Mouse (Mus musculus) neural tube, embryonic 11.5 days (tissue): ENCODE data around the gene Prkn. TPM values are rescaled to one million over a fixed set of nuclear protein-coding genes. Genes with fewer than 3 reads are reported as not detected.
A peak's percentile ranks its signal among the peaks of the same experiment; 100 is the strongest.

Experiments
- ATAC-seq: fragments of 200-750 bp; cut with Nextera tagmentation; 2 replicates; pipeline ENCODE4 v1.8.0; 2017; ENCODE audit warnings: moderate number of reproducible peaks, mild to moderate bottlenecking, moderate TSS enrichment, moderate library complexity; ENCODE audit not compliant: insufficient read depth, low FRiP score, low TSS enrichment
- DNase-seq: peaks from one replicate; pipeline ENCODE4 v3.0.0-alpha.2; 2015; ENCODE audit warnings: low spot score
- H3K27ac ChIP-seq: fragments of 300-500 bp; sonication (generic); 2 replicates; pipeline ENCODE4 v1.5.1; 2014; ENCODE audit warnings: low read depth, mild to moderate bottlenecking, low read length
- H3K27me3 ChIP-seq: fragments of 300-500 bp; sonication (generic); 2 replicates; pipeline ENCODE4 v1.6.1; 2014; ENCODE audit warnings: mild to moderate bottlenecking, low read length, mixed read lengths; ENCODE audit not compliant: control insufficient read depth, insufficient read depth
- H3K36me3 ChIP-seq: fragments of 300-500 bp; sonication (generic); 2 replicates; pipeline ENCODE4 v1.6.1; 2014; ENCODE audit warnings: mild to moderate bottlenecking, low read length, moderate library complexity, mixed read lengths; ENCODE audit not compliant: control insufficient read depth, insufficient read depth
- H3K4me1 ChIP-seq: fragments of 300-500 bp; sonication (generic); 2 replicates; pipeline ENCODE4 v1.6.1; 2014; ENCODE audit warnings: low read length, mixed read lengths; ENCODE audit not compliant: control insufficient read depth, insufficient read depth
- H3K4me2 ChIP-seq: fragments of 300-500 bp; sonication (generic); 2 replicates; pipeline ENCODE4 v1.6.1; 2014; ENCODE audit warnings: low read depth, mild to moderate bottlenecking, moderate library complexity
- H3K4me3 ChIP-seq: fragments of 300-500 bp; sonication (generic); 2 replicates; pipeline ENCODE4 v1.5.1; 2014; ENCODE audit warnings: low read depth, low read length
- H3K9ac ChIP-seq: fragments of 300-500 bp; sonication (generic); 2 replicates; pipeline ENCODE4 v1.6.1; 2014; ENCODE audit warnings: mild to moderate bottlenecking, low read length
- H3K9me3 ChIP-seq: fragments of 300-500 bp; sonication (generic); 2 replicates; pipeline ENCODE4 v1.6.1; 2016; ENCODE audit warnings: low read length; ENCODE audit not compliant: control insufficient read depth
- WGBS: fragments of 180-500 bp; shearing (Covaris S2); extraction: QIAGEN DNeasy Blood & Tissue Kit; methylation state at CpG from one replicate; pipeline ENCODE4 v1.1.7; 2014; 5-methylcytosine and 5-hydroxymethylcytosine counted together
- polyA plus RNA-seq: library from polyadenylated mRNA; unstranded; fragments of >200 nt; fragmentation: Nextera tagmentation; extraction: Ambion mirVana; gene quantifications from 2 replicates; pipeline ENCODE4 v1.2.1, GENCODE M21; 2014

The Prkn gene
- polyA plus RNA-seq, 1 experiment from 2014 or later: 1.4 TPM

DNA sequence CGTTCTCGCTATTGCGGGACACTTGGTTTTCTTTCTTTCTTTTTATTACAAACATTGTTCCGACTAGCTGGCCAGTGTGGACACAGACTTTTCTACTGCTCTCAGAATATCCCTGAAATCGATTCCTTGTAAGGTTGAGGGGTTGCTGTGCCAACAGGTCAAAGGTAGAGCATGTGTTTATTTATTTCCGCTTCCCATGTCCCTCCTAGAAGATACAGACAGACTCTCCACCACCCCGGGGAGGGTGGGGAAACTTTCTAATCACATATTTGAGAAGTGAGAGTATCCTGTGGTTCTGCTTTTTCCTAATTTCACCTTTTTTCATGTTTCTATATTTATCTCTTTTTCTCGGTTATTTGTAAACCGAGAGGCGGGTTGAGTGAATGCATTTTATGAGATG is 797.5 kb downstream of the Prkn start:
- Histone ChIP-seq H3K4me2 (no peak overlapping the region), H3K9me3 (no peaks in the 10 kb centered on the region), H3K36me3 (no peaks in the 10 kb centered on the region), H3K4me1 (no peaks in the 10 kb centered on the region), H3K9ac (no peak overlapping the region), H3K27ac (no peak overlapping the region), H3K27me3 (no peaks in the 10 kb centered on the region), H3K4me3 (no peak overlapping the region)
- DNase-seq: no peak
- WGBS: 87% methylated on average over 10 of the region's 10 CpGs
- no peak for ATAC-seq

DNA sequence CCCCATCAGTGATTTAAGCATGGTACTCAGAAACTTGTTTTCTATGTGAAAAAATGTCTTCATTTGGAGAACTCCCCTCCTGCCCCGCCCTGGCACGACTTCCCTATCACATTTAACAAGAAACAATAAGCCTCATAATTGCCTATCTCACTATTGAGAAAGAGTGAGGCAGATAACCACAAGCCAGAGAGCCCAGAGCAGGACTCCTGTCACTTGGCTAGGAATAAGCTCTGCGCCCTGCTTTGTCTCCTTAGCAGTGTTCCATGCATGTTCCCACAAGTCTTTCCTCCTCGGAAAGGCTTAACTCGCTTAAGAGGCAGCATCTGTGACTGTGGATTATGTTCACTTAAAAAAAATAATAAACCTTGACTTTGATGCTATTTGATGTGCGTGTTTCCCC is 798.3 kb downstream of the Prkn start:
- no peak overlapping the region for H3K4me2 ChIP-seq
- no peak overlapping the region for H3K9ac ChIP-seq
- whole genome bisulfite sequencing: 92% methylated on average over 6 of the region's 6 CpGs
- H3K36me3 ChIP-seq: no peaks in the 10 kb centered on the region
- H3K4me3 ChIP-seq: no peak overlapping the region
- no peaks in the 10 kb centered on the region for H3K27me3 ChIP-seq
- no peaks in the 10 kb centered on the region for H3K9me3 ChIP-seq
- no peaks in the 10 kb centered on the region for H3K4me1 ChIP-seq
- DNase-seq: no peak
- no peak overlapping the region for H3K27ac ChIP-seq
- no peak for ATAC-seq

DNA sequence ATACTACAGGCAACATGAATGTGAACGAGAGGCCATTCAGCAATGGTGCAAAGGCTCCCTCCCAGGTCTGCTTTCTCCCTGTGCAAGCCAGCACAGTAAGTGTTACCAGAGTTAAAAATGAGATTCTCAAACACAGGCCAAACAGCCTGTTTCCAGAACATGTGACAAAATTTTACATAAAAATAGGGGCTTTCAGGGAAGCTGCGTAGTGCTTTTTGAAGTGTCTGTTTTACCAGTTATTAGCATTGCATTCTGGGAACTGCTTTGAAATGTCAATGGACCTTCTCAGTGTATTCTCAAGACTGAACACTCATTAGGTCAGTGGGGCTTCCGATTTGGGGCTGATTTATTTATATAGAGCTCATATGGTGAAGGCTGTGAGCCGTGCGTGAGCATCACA is 799.6 kb downstream of the Prkn start:
- Histone ChIP-seq H3K4me2 (no peak overlapping the region), H3K27me3 (no peaks in the 10 kb centered on the region), H3K9ac (no peak overlapping the region), H3K36me3 (no peaks in the 10 kb centered on the region), H3K9me3 (no peaks in the 10 kb centered on the region), H3K4me1 (no peaks in the 10 kb centered on the region), H3K27ac (no peak overlapping the region), H3K4me3 (no peak overlapping the region)
- WGBS: 78% methylated on average over 5 of the region's 5 CpGs
- no peak for ATAC-seq
- no peak for DNase-seq

DNA sequence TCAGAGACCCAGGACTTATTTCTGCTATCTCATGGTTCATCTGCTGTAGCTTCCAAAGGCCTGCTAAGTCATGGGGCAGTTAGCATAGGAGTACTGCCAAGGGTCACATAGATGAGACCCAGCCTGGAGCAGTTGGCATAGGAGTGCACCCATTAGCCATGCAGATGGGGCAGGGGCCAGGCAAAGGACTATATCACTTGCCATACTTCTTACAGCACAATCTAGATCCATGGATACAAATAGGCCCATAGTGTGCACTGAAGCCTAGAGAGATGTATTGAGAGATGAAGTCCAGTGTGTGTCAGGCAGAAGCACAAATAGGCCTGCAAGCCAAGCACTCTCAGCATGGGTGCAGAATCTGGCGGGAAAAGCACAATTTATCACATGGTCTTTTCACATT is 802.1 kb downstream of the Prkn start:
- DNase-seq: no peak
- no peaks in the 10 kb centered on the region for H3K36me3 ChIP-seq
- H3K9me3 ChIP-seq: no peaks in the 10 kb centered on the region
- no peak for ATAC-seq
- no peaks in the 10 kb centered on the region for H3K27me3 ChIP-seq
- H3K27ac ChIP-seq: no peak overlapping the region
- 50% methylated on average over 1 of the region's 1 CpGs for WGBS
- no peaks in the 10 kb centered on the region for H3K4me1 ChIP-seq
- H3K9ac ChIP-seq: no peak overlapping the region
- no peak overlapping the region for H3K4me3 ChIP-seq
- no peak overlapping the region for H3K4me2 ChIP-seq

DNA sequence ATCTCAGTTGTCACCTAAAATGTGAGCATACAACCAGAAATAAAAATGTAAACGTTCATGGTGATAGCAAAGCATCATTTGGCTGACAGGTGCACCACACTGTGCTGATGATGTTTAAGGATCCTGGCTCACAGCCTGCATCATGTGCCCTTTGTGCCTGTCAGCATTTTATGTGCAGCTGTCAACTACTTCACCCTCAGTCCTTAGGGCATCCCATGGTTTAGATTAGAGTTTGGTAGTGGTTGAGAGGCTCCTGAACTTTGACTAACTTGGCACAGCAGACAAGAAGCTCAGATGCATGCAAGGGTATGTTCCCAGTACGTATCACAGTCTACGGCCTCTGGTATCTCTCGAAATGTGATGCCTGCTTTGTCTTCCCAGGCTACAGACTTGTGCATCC is 803.8 kb downstream of the Prkn start:
- 87% methylated on average over 4 of the region's 4 CpGs for WGBS
- Histone ChIP-seq H3K27me3 (no peaks in the 10 kb centered on the region), H3K9ac (no peak overlapping the region), H3K4me2 (no peak overlapping the region), H3K4me1 (no peaks in the 10 kb centered on the region), H3K36me3 (no peaks in the 10 kb centered on the region), H3K4me3 (no peak overlapping the region), H3K27ac (no peak overlapping the region), H3K9me3 (no peaks in the 10 kb centered on the region)
- DNase-seq (no peak), ATAC-seq (no peak)

DNA sequence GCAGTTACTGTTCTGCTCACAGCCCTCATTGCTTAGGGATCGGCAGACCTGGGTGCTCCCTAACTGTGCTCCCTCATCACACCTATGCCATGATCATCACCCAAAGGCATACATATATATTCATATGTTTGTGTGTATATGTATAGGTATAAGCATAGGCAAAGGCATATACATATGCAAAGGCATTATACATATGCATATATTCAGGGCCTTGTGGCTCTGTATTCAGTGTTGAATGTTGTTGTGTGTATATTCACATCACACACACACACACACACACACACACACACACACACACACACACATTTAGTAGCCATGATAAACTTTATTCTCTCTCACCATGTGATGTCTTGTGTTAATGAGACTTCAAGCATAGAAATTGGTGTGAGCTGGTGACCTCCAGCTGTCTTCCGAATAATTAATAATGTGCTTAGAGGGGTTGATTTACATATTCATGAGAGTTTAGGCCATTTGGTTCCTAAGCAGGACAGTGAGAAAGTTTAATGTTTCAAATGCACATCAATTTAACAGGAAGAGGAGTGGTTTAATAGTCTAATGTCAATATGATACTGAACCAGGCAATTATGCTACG is 804.8 kb downstream of the Prkn start:
- Histone ChIP-seq H3K4me2 (no peak overlapping the region), H3K4me3 (no peak overlapping the region), H3K4me1 (no peaks in the 10 kb centered on the region), H3K27ac (no peak overlapping the region), H3K27me3 (no peaks in the 10 kb centered on the region), H3K36me3 (no peaks in the 10 kb centered on the region), H3K9ac (no peak overlapping the region), H3K9me3 (no peaks in the 10 kb centered on the region)
- 83% methylated on average over 3 of the region's 3 CpGs for WGBS
- no peak for DNase-seq
- peak; percentile 61 for ATAC-seq

DNA sequence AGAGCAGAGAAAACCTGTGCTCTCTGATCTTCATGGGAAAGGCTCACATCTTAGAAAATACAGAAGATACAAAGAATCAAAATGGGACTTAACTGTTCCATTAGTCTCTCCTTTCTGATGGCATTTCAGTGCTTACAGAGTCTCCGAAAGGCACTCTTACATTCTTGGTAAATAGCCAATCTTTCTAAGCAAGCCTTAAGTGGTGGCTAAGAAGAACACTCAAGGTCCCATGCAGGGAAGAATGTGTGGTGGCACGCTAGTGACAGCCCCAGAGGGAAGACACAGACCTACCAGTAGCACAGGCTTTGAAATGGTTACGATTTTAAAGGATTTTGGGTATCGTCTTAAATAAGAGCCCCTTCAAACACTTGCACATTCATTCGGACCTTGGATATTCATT is 816.2 kb downstream of the Prkn start:
- no peaks in the 10 kb centered on the region for H3K9me3 ChIP-seq
- ATAC-seq: no peak
- H3K36me3 ChIP-seq: no peaks in the 10 kb centered on the region
- 85% methylated on average over 5 of the region's 5 CpGs for WGBS
- no peak overlapping the region for H3K9ac ChIP-seq
- no peak overlapping the region for H3K4me3 ChIP-seq
- no peak overlapping the region for H3K4me2 ChIP-seq
- no peaks in the 10 kb centered on the region for H3K27me3 ChIP-seq
- no peak overlapping the region for H3K27ac ChIP-seq
- no peaks in the 10 kb centered on the region for H3K4me1 ChIP-seq
- no peak for DNase-seq

DNA sequence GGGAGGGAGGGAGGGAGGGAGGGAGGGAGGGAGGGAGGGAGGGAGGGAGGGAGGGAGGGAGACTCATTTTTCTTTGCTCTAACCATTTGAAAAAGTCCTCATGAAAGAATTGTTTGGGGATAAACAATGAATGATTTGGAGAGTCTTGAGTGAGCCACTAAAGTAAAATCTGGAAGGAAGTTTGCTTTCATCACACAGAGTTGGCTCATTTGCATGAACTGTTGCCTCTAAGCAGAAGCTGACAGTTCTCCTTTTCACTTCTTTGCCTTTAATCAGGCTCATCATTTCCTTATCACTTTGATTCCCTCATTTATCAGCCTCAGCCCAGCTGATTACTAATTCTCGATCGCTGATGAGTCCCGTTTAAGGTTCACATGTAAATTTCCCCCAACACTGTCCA is 816.7 kb downstream of the Prkn start:
- H3K4me3 ChIP-seq: no peak overlapping the region
- ATAC-seq: no peak
- WGBS: 88% methylated on average over 3 of the region's 3 CpGs

DNA sequence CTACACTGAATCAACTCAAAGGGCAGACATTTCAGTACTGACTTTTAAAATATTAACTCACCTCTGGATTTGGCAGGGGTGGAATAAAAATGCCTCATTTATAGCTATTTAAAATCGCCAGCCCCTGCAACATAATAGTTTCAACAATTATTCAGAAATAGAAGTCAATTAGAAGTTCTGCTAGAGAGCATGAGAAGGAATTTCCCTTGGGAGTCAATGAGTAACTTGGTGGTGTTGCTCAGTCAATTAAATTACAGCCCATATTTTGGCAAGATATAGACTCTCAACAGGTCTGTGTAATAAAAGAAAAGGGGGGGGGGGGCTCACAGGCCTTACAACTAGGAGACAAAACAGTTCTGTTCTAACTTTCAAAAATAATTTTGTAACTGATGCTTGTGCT is 821.7 kb downstream of the Prkn start:
- Histone ChIP-seq H3K27me3 (no peaks in the 10 kb centered on the region), H3K4me2 (no peak overlapping the region), H3K9me3 (no peaks in the 10 kb centered on the region), H3K4me1 (no peaks in the 10 kb centered on the region), H3K27ac (no peak overlapping the region), H3K4me3 (no peak overlapping the region), H3K36me3 (no peaks in the 10 kb centered on the region), H3K9ac (no peak overlapping the region)
- ATAC-seq: no peak
- WGBS: 89% methylated on average over 1 of the region's 1 CpGs
- DNase-seq: no peak

More for the DNA sequence above, 816.7 kb downstream of the Prkn start:
- Histone ChIP-seq H3K4me1 (no peaks in the 10 kb centered on the region), H3K9me3 (no peaks in the 10 kb centered on the region), H3K27me3 (no peaks in the 10 kb centered on the region), H3K9ac (no peak overlapping the region), H3K36me3 (no peaks in the 10 kb centered on the region), H3K4me2 (no peak overlapping the region), H3K27ac (no peak overlapping the region)
- DNase-seq: no peak
